Mouse (Mus musculus): ENCODE results near the gene Dlk1.
"Not testable (repeated sequence)": the region's sequence is repeated elsewhere in the genome, so short reads cannot be mapped to it uniquely, and the experiment has no call there.

Dlk1 gene

GRCm38 (mm10) chr12:109475501-109475900, 22.9 kb downstream of the Dlk1 start:
- DNase-seq (ENCODE audit: low spot score) = no peak

- DNase-seq (ENCODE audit: low spot score) = not testable (repeated sequence)
These were observed 33.9 kb downstream of the Dlk1 start for GRCm38 (mm10) chr12:109486525-109486924.

DNA sequence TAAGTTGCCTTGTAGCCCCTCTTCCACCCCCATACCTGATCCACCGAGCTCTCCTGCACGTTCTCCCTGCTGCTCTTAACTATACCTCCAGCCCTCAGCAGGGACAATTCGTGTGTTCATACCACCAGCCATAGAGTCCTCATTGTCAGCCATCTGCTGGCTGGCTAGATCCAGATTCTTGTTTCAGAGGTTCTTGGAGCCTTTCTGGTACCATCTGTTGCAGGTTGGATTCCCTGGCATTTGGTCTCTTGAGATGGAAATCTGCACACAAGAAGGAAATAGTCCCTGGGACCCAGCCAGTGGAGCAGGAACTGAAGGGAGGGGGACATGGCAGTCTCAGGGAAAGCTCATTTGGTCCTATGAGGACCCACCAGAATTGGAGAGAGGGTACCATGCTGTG, 39.1 kb downstream of the Dlk1 start:
- no peak for DNase-seq (ENCODE audit: low spot score)

DNA sequence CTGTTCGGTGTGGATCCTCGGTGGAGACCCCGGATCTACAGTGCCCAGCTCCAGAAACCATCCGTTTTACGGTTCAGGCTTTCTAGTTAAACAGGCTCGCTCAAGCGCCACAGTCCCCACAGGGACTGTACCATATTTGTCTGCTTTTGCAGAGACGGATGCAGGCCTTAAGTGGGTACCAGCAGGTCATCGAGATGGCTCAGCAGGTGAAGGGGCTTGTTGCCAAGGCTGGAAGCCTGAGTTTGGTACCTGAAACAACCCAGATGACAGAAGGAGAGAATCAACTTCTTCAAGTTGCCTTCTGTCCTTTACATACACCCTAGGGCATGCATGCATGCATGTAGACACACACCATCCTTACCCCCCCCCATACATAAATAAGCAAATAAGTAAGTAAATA, 40.8 kb downstream of the Dlk1 start:
- no peak for DNase-seq (ENCODE audit: low spot score)

DNA sequence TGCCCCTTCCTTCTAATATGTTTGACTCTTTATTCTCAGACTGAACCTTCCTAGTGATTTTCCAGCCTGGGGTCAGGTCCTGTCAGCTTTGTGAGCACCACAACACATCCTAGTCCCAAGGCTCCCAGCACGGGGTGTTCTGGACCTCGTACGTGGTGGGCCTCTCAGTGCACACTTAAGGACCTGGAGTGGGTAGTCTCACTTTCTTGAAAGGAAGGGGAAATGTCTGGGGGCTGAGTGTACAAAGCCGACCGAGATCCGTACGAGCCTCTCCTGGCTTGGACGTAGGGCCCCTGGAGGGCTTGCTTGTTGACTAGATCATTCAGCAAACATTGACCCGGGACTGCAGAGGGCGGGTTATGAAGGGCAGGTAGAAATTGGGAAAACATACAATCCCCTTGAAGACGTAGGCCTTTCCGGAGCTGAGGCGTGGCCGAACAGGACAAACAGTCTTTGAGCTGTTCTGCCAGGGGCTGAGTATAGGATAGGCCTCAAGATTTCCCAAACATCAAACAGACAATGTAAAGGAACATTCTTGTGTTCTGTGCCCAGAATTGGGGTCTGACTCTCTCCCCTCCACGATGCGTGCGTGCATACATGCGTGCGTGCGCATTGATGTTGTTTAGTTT, 42.5 kb downstream of the Dlk1 start:
- no peak for DNase-seq (ENCODE audit: low spot score)

DNA sequence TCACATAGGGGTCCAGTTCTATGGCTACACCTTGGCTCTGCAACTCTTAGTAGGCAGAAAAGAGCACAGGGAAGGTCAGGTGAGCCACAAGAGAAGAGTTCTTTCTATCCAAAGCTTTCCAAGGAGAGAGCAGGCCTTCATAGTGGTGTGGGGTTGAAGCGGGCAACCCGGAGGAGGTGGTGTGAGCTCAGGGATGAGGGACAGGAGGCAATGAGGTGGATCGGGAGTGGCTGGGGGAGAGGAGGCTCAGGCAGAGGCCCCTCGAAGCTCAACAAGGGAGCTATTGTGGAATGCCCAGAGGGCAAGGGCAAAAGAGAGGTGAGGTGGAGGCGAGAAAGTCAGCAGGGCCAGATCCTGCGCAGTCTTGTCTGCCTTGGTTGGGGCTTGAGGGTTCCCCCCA, 43.8 kb downstream of the Dlk1 start:
- DNase-seq (ENCODE audit: low spot score) = no peak

DNA sequence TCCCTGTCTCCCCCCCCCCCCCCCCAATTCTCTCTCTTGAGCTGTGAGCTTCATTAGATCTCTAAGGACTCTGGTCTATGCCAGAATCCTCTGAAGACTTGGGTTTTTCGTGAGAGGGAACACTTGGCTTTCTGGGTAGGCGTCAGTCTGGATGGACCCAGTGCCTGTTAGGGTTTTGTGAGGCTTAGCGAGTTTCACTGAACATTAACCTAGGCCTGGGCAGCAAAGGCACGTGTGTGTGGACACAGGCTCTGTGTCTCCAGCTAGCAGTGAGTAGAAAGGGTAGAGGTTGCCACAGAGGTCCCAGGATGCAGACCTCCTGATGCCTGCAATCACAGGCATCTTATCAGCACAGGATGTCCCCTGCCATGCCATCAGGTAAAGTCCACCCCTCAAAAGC, 48.4 kb downstream of the Dlk1 start:
- DNase-seq (ENCODE audit: low spot score) = no peak

GRCm38 (mm10) chr12:109502360-109503040, 49.9 kb downstream of the Dlk1 start:
- no peak for DNase-seq (ENCODE audit: low spot score)

DNA sequence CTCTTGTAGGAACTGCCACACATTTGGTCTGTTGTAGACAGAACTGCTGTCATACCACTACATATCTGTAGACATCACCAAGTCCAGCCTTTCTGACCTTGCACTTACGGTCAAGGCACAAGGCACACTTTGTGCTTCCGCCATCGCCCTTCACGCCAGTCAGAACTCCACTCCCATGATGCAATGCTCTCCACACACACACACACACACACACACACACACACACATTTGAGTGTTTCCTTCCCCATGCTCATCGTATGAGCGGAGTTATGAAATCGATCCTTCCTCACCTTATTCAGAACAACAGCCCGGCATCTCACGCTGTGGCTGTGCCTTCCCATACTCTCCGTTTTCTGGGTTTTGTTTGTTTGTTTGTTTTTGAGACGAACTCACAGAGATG, 55.1 kb downstream of the Dlk1 start:
- DNase-seq (ENCODE audit: low spot score) = no peak

GRCm38 (mm10) chr12:109508495-109509454, 56.2 kb downstream of the Dlk1 start:
- peak; percentile 33 for DNase-seq (ENCODE audit: low spot score)

DNA sequence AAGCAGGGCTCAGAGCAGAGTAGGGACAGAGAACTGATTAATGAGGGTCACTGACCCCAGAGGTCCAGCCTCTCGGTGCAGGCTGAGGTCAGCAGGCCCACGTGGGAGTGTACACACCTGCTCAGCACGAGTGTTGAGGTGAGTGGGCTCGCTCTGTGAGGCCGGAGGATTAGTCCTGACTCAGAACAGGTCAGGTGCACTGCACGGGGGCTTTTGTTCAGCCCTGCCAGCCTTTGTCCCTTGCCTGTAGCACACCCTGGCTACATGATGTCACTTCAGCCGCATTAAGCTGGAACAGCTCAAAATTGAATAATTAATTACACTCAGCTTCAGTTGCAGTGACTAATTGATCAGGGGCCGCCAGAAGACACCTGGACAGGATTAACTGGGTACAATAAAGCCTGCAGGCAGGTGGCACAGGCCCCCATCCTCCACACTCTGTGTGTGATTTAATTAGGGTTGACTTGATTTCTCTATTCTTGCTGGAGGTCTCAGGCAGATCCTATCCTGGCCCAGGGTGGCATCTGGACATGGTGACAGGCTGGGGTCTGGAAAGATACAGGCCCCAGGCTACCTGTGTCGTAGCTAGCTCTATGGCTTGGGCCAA, 57.0 kb downstream of the Dlk1 start:
- peak; percentile 58 for DNase-seq (ENCODE audit: low spot score)

- DNase-seq (ENCODE audit: low spot score) = no peak
These were observed 57.6 kb downstream of the Dlk1 start for GRCm38 (mm10) chr12:109510247-109510646.

DNA sequence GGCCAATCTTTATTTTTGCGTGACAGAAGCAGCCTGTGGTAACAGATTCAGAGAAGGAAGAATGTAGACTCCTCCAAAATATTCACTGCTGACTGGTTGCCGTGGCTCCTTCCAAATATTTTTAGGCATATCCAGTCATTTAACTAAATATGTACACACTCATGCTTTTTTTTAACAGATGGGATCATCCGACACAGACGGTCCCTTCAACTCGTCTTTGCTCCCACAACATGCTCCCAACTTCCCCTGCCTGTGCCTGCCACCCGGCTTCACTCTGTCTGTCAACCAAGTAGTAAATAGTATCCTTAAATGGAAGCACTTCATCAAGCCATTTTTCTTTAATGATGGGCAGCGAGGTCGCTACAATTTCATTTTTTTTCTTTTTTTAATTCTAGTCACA, 58.8 kb downstream of the Dlk1 start:
- DNase-seq (ENCODE audit: low spot score) = no peak

DNA sequence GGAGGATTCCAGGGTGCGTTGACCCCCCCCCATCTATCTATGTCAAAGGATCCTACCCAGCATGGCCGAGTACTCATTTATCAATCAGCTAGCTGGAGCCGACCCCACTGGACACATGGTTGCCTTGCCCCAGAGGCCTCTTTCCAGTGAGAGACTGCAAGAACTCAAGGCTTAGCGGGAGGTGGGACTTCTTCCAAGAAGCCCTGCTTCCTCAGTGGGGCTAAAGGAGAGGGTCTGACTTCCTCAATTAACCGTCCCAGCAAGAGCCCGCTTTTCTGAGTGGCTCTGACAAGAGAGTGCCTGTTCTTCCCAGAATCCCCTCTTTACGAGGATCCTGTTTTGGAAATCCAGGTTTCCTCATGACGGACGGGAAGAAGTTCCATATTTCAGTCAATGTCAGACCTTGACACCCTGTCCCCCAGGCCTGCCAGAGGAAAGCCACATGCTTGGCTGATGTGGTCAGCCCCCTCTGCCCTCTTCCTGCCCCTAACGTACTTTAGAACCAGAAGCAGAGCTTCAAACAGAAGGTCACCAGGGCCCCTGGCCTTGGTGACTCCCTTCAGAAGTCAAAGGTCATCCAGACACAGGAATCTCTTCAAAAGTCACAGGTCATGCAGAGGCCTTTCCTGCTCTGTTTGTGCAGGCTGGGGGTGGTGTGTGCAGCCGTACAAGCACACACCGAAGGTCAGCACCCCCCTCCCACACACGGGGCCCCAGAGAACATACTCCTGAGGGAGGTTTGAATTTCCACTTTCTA, 59.7 kb downstream of the Dlk1 start:
- no peak for DNase-seq (ENCODE audit: low spot score)

Measured in retina, embryonic 14.5 days (tissue).